Mouse (Mus musculus) megakaryocyte progenitor cell, adult 5-6 weeks (primary cell): ENCODE measurements around the gene Rarres1. TPM values are rescaled to one million over a fixed set of nuclear protein-coding genes. Genes with fewer than 3 reads are reported as not detected.

ENCODE experiments used
- ATAC-seq: replicated peaks from 2 replicates; pipeline ENCODE4 v1.8.0; 2016; ENCODE audit warnings: mild to moderate bottlenecking, moderate TSS enrichment, inconsistent platforms; ENCODE audit not compliant: poor library complexity
- total RNA-seq, 2 experiments: library from RNA; stranded (forward) in 1 of 2; stranded (reverse) in 1 of 2; fragments of 157-497, 149-512 nt in 1 of 2; fragments of 200-1000 nt in 1 of 2; gene quantifications; 2 replicates each; pipeline versions ENCODE4 v1.2.3 to v1.2.4; 2015 to 2017

The Rarres1 gene
- total RNA-seq, 2 experiments from 2014 or later = 0.47 TPM; not detected in 1

- ATAC-seq = no peak
These were observed 85.9 kb downstream of the Rarres1 start for GRCm38 (mm10) chr3:67429338-67429998.

Other genes starting within 250 kb of the Rarres1 start
- gene Mlf1, start 141.4 kb downstream of the Rarres1 start, total RNA-seq (2015) = not detected in 2 replicates
- gene Mlf1, start 141.4 kb downstream of the Rarres1 start, total RNA-seq (2017) = 0.33 and 1.4 TPM in 2 replicates
- not detected in 2 replicates for gene Gm17402, start 140.4 kb downstream of the Rarres1 start, total RNA-seq (2015)
- gene Gm17402, start 140.4 kb downstream of the Rarres1 start, total RNA-seq (2017) = not detected in 2 replicates
- gene Gfm1, start 85.4 kb downstream of the Rarres1 start, total RNA-seq (2015) = 44.8 and 50.0 TPM in 2 replicates
- gene Gfm1, start 85.4 kb downstream of the Rarres1 start, total RNA-seq (2017) = 80.8 and 97.7 TPM in 2 replicates
- gene Lxn, start 51.6 kb downstream of the Rarres1 start, total RNA-seq (2015) = 40.7 and 43.7 TPM in 2 replicates
- gene Lxn, start 51.6 kb downstream of the Rarres1 start, total RNA-seq (2017) = 9.1 and 13.7 TPM in 2 replicates
- 66.5 and 77.0 TPM in 2 replicates for gene Mfsd1, start 67.2 kb upstream of the Rarres1 start, total RNA-seq (2015)
- 177 and 181 TPM in 2 replicates for gene Mfsd1, start 67.2 kb upstream of the Rarres1 start, total RNA-seq (2017)